Mouse (Mus musculus): Measurements from ENCODE around the gene Xrcc1. TPM values are rescaled to one million over a fixed set of nuclear protein-coding genes. Genes with fewer than 3 reads are reported as not detected.

Gene Xrcc1
- polyA plus RNA-seq, 1 experiment from 2014 or later = 89.6 TPM

DNA sequence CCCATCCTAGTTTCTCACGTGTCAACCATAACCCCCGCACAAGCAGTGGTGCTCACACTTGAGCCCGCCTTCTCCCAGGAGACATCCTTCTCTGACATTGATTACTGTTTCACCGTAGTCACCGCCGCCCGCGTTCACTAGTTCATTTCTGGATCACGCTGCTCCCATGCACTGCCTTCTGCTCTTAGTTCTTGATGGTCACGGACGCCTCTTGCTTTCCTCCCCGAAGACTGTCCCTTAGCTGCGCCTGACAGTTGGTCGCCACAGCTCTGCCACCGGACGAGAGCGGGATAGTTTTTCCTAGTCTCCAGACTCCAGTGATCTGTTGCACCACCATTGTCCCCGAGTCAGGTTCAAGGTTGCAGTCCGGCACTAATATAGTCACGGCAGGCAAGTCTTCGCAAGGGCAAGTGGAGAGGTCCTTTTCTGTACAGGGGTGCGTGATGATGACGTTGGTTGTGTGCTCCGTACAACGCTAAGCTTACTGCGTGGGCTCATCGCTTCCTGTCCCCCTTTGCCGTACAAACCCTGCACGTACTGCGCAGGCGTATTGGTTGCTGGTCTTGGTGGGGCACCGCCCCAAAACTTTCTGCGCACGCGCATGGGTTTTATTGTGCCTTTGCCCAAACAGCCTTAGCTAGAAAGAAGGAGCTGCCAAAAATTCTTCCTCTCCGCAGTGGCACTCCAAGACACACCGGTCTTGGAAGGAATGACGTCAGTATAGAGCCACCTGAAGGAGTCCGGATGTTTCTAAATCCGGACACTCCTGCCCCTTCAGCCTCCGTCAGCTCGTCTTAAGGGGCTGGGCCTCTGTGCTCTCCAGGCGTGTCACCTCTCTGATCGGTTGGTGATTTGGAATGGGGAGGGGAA lies 15.8 kb upstream of the Xrcc1 start, which contains the start of gene Irgq:
TSS of gene Irgq (plus strand) at position 628 of the 870 bp plus-strand sequence.
- Histone ChIP-seq H3K9ac (peak within 1 kb of the TSS; percentile 96), H3K27ac (peak within 1 kb of the TSS; percentile 89), H3K27me3 (peaks cover 15% of the 10 kb centered on the region), H3K4me2 (peak within 1 kb of the TSS; percentile 94), H3K9me3 (replicated peaks) (no peaks in the 10 kb centered on the region), H3K4me3 (peak within 1 kb of the TSS; percentile 74), H3K36me3 (ENCODE audit: poor library complexity, severe bottlenecking) (peaks cover 23% of the 10 kb centered on the region), H3K4me1 (peaks cover 46% of the 10 kb centered on the region)
- ATAC-seq = peak; percentile 96
- WGBS = under 1% methylated on average over 44 of the region's 44 CpGs

DNA sequence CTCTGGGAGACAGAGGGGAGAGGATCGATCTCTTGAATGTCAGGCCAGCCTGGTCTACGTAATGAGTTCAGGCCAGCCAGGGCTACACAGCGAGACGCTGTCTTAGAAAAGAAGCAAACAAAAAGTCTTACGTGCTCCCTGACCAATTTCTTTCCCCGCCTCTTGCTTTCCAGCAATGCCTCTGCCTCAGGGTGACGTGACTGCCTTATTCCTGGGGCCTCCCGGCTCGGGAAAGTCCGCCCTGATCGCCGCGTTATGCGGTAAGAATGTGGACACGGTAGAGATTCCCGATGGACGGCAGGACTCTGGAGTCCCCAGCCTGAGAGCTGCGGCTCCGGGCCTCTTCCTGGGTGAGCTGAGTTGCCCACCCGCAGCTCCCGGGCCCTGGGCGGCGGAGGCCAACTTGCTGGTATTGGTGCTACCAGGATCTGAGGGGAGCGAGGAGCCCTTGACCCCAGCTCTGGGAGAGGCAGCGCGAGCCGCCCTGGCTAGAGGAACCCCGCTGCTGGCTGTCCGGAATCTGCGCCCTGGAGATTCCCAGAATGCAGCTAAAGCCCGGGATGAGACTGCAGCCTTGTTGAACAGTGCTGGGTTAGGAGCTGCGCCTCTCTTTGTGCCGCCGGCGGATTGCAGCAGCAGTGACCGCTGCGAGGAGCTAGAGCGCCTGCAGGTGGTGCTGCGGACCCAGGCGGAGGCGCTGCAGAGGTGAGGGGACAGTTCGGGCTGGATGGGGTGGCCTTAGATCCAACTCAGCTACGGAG lies 14.7 kb upstream of the Xrcc1 start:
- WGBS = under 1% methylated on average over 43 of the region's 43 CpGs
- Histone ChIP-seq H3K4me3 (peak overlapping the region; percentile 74), H3K4me2 (peak overlapping the region; percentile 94), H3K9me3 (replicated peaks) (no peaks in the 10 kb centered on the region), H3K27ac (peak overlapping the region; percentile 89), H3K27me3 (peaks cover 15% of the 10 kb centered on the region), H3K9ac (peak overlapping the region; percentile 96), H3K36me3 (ENCODE audit: poor library complexity, severe bottlenecking) (peaks cover 34% of the 10 kb centered on the region), H3K4me1 (peaks cover 46% of the 10 kb centered on the region)
- ATAC-seq = peak; percentile 65

DNA sequence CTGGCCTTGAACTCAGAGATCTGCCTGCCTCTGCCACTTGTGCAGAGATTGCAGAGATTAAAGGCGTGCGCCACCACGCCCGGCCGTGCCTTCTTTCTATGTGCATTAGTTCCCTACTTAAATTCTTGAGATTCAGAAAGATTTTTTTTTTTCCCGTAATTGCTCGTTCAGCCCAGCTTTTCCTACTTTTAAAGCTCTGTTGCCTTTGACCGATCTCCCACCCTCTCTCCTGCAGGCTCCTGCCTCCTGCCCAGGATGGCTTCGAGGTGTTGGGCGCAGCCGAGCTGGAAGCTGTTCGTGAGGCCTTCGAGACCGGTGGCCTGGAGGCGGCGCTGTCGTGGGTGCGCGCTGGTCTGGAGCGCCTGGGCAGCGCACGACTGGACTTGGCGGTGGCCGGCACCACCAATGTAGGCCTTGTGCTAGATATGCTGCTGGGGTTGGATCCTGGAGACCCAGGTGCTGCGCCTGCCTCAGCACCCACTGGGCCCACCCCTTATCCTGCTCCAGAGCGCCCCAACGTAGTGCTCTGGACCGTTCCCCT lies 13.0 kb upstream of the Xrcc1 start:
- Histone ChIP-seq H3K27me3 (peaks cover 15% of the 10 kb centered on the region), H3K27ac (no peak overlapping the region), H3K36me3 (ENCODE audit: poor library complexity, severe bottlenecking) (peaks cover 38% of the 10 kb centered on the region), H3K4me3 (peak overlapping the region; percentile 12; the same call in 1 of the 2 replicates), H3K9ac (0 out of 2 replicates have a peak overlapping the region, but pooled peaks have one; percentile 18), H3K4me2 (peak overlapping the region; percentile 47; the same call in 1 of the 2 replicates), H3K4me1 (peaks cover 50% of the 10 kb centered on the region), H3K9me3 (replicated peaks) (no peaks in the 10 kb centered on the region)
- WGBS = 63% methylated on average over 28 of the region's 28 CpGs
- no peak for ATAC-seq

DNA sequence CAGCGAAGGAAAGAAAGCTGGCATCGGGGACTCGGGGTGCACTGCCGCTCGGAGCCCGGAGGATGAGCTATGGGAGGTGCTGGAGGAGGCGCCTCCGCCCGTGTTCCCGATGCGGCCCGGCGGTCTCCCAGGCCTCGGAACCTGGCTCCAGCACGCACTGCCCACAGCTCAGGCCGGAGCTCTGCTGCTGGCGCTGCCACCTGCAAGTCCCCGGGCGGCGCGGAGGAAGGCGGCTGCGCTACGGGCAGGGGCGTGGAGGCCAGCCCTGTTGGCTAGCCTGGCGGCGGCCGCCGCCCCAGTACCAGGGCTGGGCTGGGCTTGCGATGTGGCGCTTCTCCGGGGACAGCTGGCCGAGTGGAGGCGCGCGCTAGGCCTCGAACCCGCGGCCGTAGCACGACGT lies 12.3 kb upstream of the Xrcc1 start:
- peak overlapping the region; percentile 48 for H3K9ac ChIP-seq
- H3K4me1 ChIP-seq = peaks cover 50% of the 10 kb centered on the region

DNA sequence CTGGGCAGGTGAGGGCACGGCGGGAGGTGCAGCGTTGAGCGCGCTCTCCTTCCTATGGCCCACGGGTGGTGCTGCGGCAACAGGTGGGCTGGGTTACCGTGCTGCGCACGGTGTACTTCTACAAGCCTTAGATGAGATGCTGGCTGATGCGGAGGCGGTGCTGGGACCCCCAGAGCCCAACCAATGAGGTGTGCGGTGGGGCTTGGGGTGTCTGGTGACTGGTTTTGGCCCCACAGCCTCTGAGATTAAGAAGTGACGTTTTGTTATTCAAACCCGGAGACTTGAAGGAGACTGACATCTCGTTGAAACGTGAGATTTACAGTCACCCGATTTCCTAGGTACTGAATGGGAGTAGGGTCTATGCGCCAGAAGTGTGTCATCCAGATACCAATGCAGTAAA lies 11.8 kb upstream of the Xrcc1 start:
- H3K4me1 ChIP-seq = peaks cover 46% of the 10 kb centered on the region
- no peak overlapping the region for H3K27ac ChIP-seq
- H3K9me3 ChIP-seq (replicated peaks) = no peaks in the 10 kb centered on the region
- no peak for ATAC-seq
- H3K36me3 ChIP-seq (ENCODE audit: poor library complexity, severe bottlenecking) = peaks cover 44% of the 10 kb centered on the region
- H3K27me3 ChIP-seq = peaks cover 15% of the 10 kb centered on the region
- peak overlapping the region; percentile 47 for H3K4me2 ChIP-seq
- peak overlapping the region; percentile 12 for H3K4me3 ChIP-seq
- peak overlapping the region; percentile 48; the same call in 1 of the 2 replicates for H3K9ac ChIP-seq
- 38% methylated on average over 19 of the region's 19 CpGs for WGBS

More for the DNA sequence above, 12.3 kb upstream of the Xrcc1 start:
- Histone ChIP-seq H3K4me3 (peak overlapping the region; percentile 12), H3K27me3 (peaks cover 15% of the 10 kb centered on the region), H3K9me3 (replicated peaks) (no peaks in the 10 kb centered on the region), H3K36me3 (ENCODE audit: poor library complexity, severe bottlenecking) (peaks cover 41% of the 10 kb centered on the region), H3K4me2 (peak overlapping the region; percentile 47), H3K27ac (no peak overlapping the region)
- no peak for ATAC-seq
- 14% methylated on average over 40 of the region's 42 CpGs for WGBS

DNA sequence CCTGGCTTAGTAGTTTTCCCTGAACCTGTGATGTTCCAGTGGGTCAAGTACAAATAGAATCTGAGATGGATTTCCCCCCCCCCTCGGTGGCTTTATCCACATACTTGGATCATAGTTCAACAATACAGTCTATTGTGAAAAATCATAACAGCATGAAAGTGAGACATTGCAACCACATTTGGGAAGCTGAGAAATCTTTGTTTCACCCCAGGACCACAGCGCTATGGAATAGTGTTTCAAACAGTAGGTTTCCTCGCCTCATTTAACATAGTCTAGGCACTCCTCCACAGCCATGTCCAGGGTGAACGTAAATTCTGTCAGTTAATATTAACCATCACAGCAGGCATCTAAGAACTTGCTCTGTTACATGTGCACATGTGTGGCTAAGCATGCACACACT lies 9.0 kb upstream of the Xrcc1 start:
- ATAC-seq = no peak
- no peak overlapping the region for H3K9ac ChIP-seq
- H3K4me3 ChIP-seq = no peak overlapping the region
- WGBS = 82% methylated on average over 4 of the region's 4 CpGs
- peaks cover 15% of the 10 kb centered on the region for H3K27me3 ChIP-seq
- H3K27ac ChIP-seq = no peak overlapping the region
- H3K4me1 ChIP-seq = peaks cover 30% of the 10 kb centered on the region
- H3K36me3 ChIP-seq (ENCODE audit: poor library complexity, severe bottlenecking) = peaks cover 44% of the 10 kb centered on the region
- no peak overlapping the region for H3K4me2 ChIP-seq
- H3K9me3 ChIP-seq (replicated peaks) = no peaks in the 10 kb centered on the region

DNA sequence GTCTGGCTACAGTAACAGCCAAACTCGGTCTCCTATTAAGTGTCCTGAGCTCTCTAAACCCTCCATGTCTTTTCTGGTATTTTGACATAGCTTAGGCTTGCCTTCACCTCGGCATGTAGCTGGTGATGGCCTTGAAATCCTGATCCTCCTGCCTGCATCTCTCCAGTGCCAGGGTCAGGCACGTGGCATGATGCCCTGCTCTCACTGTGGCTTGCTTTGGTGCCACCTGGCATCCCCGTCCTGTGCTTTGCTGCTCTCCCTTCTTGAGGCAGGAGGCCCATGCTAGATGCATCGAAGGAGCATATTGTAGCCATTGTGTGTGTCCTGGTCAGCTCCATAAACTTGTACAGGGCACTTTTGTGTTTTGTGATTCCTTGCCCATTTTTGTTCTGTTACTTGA lies 8.5 kb upstream of the Xrcc1 start:
- no peak for ATAC-seq
- peaks cover 25% of the 10 kb centered on the region for H3K4me1 ChIP-seq
- WGBS = 81% methylated on average over 5 of the region's 5 CpGs

DNA sequence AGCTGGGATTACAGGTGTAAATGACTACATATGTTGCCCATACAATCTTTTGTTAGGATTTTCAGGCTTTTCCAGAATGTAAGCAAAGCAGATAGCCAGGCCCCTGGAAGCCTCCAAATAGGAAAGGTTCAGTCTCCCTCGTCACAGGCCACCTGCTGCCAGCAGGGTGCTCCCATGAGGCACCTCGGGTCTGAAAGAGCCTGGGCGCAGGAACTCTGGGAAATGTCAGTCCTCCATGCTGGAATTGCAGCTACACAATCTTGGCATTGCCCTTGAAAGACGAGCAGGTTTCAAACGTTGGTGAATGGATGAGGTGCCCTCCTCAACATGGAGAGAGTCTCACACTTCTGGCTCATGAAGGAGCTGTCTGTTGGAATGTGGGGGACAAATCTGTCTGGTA lies 7.9 kb upstream of the Xrcc1 start:
- Histone ChIP-seq H3K9me3 (replicated peaks) (no peaks in the 10 kb centered on the region), H3K9ac (no peak overlapping the region), H3K4me1 (peaks cover 22% of the 10 kb centered on the region), H3K27me3 (peaks cover 12% of the 10 kb centered on the region), H3K4me2 (no peak overlapping the region), H3K4me3 (no peak overlapping the region), H3K36me3 (ENCODE audit: poor library complexity, severe bottlenecking) (peaks cover 43% of the 10 kb centered on the region), H3K27ac (no peak overlapping the region)
- 47% methylated on average over 5 of the region's 5 CpGs for WGBS
- ATAC-seq = no peak; the same call in 1 of the 2 replicates

More for the DNA sequence above, 8.5 kb upstream of the Xrcc1 start:
- Histone ChIP-seq H3K4me3 (no peak overlapping the region), H3K36me3 (ENCODE audit: poor library complexity, severe bottlenecking) (peaks cover 44% of the 10 kb centered on the region), H3K4me2 (no peak overlapping the region), H3K9me3 (replicated peaks) (no peaks in the 10 kb centered on the region), H3K27me3 (peaks cover 15% of the 10 kb centered on the region), H3K27ac (no peak overlapping the region), H3K9ac (no peak overlapping the region)

DNA sequence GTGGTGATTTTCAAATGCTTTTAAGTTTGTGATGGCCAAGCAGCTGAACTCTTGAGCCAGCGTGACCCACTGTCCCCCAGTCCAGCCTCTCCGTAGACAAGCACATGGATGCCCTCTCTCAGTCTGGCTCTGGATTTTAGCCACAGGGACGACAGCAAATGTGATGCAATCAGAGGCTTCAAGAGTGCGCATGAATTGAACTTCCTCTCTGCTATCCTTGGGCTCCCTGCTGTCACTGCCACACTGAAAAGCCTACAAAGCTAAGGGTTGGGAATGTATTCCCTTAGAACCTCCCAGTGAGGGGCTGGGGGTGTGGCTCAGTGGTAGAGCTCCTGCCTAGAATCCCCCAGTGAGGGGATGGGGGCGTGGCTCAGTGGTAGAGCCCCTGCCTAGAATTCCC lies 7.4 kb upstream of the Xrcc1 start:
- Histone ChIP-seq H3K27me3 (peaks cover 6% of the 10 kb centered on the region; the same call in 1 of the 2 replicates), H3K4me3 (no peak overlapping the region), H3K9ac (no peak overlapping the region), H3K27ac (no peak overlapping the region), H3K4me1 (peaks cover 17% of the 10 kb centered on the region), H3K9me3 (replicated peaks) (no peaks in the 10 kb centered on the region), H3K36me3 (ENCODE audit: poor library complexity, severe bottlenecking) (peaks cover 38% of the 10 kb centered on the region), H3K4me2 (no peak overlapping the region)
- WGBS = 80% methylated on average over 5 of the region's 5 CpGs
- ATAC-seq = no peak; the same call in 1 of the 2 replicates

DNA sequence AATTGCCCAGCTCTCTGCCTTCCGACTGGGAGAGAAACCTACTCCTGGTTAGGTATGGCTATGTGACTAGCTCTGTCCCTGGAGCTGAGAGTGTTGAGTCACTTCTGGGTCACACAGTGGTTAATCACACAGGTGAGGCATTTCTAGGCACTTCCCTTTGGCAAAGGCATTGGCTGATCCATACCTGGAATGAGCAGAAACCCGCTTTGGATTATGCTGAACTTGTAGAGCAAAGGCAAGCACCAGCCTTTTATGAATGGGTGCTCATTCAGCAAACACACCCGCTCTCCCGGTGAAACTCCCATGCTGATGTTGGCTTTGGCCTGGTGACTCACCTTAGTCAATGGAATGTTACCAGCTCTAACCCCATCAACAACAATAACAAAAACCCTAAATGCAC lies 6.4 kb upstream of the Xrcc1 start:
- no peak overlapping the region for H3K4me2 ChIP-seq
- H3K9me3 ChIP-seq (replicated peaks) = no peaks in the 10 kb centered on the region
- 95% methylated on average over 4 of the region's 4 CpGs for WGBS
- H3K27me3 ChIP-seq = no peaks in the 10 kb centered on the region
- H3K4me3 ChIP-seq = no peak overlapping the region
- H3K9ac ChIP-seq = no peak overlapping the region
- no peak for ATAC-seq
- H3K4me1 ChIP-seq = peaks cover 7% of the 10 kb centered on the region; the same call in 1 of the 2 replicates
- H3K27ac ChIP-seq = no peak overlapping the region
- peaks cover 28% of the 10 kb centered on the region for H3K36me3 ChIP-seq (ENCODE audit: poor library complexity, severe bottlenecking)

DNA sequence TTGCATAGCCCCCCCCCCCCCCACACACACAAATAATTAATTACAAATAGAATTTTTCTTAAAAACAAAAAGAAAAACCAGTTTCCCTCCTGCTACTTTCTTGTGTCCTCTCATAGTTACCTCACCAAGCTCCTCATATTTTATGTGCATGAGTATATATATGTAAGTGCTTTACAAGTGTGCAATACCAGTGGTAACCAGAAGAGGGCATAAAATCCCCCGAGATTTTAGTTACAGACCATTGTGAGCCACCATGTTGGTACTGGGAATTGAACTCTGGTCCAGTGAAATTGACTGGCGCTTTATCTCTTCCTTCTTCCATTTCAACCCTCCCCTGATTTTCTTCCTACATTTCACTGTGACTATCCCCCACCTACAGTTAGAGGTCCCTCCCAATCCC lies 1.6 kb upstream of the Xrcc1 start:
- Histone ChIP-seq H3K4me3 (no peak overlapping the region), H3K36me3 (ENCODE audit: poor library complexity, severe bottlenecking) (peaks cover 12% of the 10 kb centered on the region), H3K9ac (no peak overlapping the region), H3K9me3 (replicated peaks) (no peaks in the 10 kb centered on the region), H3K27me3 (no peaks in the 10 kb centered on the region), H3K4me2 (no peak overlapping the region), H3K27ac (no peak overlapping the region), H3K4me1 (peaks cover 22% of the 10 kb centered on the region)
- WGBS = 91% methylated on average over 2 of the region's 2 CpGs
- no peak for ATAC-seq

Data from forebrain, embryonic 13.5 days (tissue).